In the genomic region with DNA sequence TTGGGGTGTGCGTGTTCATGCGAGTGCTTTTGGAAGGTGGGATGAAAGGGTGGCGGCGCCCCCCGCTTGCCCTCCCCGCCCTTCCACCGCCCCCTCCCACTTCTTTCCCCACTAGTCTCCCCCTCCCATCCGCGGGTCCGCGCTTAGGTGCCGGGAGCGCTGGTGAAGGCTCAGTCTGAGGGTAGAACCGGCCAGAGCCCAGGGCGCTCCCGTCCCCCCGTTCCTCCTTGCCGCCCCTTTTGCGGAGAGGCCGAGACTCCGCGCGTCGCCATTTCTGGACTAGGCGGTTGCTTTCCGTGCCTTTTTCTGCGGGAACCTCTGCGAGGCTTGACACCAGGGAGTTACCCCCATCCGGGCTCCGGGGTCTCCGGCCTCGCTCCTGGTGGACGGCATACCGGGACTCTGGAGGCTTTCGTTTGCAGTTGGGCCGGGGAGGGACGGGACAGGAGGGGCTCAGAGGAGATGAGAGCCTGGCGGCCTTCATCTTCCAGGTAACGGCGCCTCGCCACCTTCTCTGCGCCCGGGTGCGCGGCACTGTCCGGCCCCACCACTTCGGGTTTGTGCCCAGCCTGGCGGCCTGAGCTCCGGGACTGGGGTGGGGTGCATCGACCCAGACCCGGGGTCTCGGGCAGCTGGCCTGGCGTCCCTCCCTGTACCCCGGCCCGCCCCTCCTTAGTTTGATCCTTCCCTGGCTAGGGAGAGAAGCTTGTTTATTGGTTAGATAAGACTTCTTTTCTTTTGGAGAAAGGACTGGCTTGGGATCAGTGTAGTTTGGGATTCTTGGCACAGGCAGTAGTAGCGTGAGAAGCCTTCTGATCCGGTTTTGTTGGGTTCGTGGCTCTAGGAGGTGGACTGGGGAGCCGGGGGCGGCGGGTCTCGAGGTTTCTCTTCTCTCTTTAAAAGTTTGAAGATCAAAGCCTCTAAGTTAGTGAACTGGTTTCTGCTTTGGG, we compare ENCODE assay signal across 8 mouse cellular contexts. TPM values are rescaled to one million over a fixed set of nuclear protein-coding genes. Genes with fewer than 3 reads are reported as not detected.
A peak's percentile ranks its signal among the peaks of the same experiment; 100 is the strongest.
DNase-seq lines count a peak whose midpoint lies in the region; ATAC-seq and TF ChIP-seq lines count a peak whose summit lies in the region.

No protein-coding gene starts in this region.

- TF ChIP-seq POLR2A in spleen, adult 2 months (IDR thresholded peaks at IDR 0.05; ENCODE audit: low read depth, low read length): no peak

- no peak for ATAC-seq in heart, embryonic 16.5 days (replicated peaks; ENCODE audit: extremely low read depth, insufficient read depth, low FRiP score)
- no peak for ATAC-seq in limb, embryonic 11.5 days (ENCODE audit: insufficient number of reproducible peaks, low FRiP score, low TSS enrichment, low read depth)
- no peak for ATAC-seq in midbrain, postnatal 0 days (ENCODE audit: low FRiP score)

- H3K36me3 ChIP-seq in spleen, adult 2 months (ENCODE audit: control insufficient read depth, insufficient read depth, low read length): no peaks in the 10 kb centered on the region
- no peaks in the 10 kb centered on the region for H3K36me3 ChIP-seq in heart, embryonic 16.5 days (ENCODE audit: control insufficient read depth, insufficient read depth)
- no peaks in the 10 kb centered on the region for H3K36me3 ChIP-seq in limb, embryonic 11.5 days (ENCODE audit: control insufficient read depth, insufficient read depth, low read length)
- no peaks in the 10 kb centered on the region for H3K36me3 ChIP-seq in midbrain, postnatal 0 days (ENCODE audit: insufficient read depth, low read length)

- DNase-seq in spleen, adult 2 months (ENCODE audit: low read depth in 1 of 2, low spot score in 2 of 2): no peak
- DNase-seq in spleen, postnatal 14 days (ENCODE audit: low spot score in 2 of 2): no peak
- DNase-seq in embryo, embryonic 10.5 days (ENCODE audit: low spot score): peak; percentile 70
- DNase-seq in limb, embryonic 11.5 days (ENCODE audit: low spot score): no peak
- DNase-seq in midbrain, postnatal 0 days (ENCODE audit: low spot score): peak; percentile 22
- DNase-seq in thymus, postnatal 4 days: peak; percentile 62
- no peak for DNase-seq in spleen, postnatal 36 days (ENCODE audit: low spot score in 2 of 2)

- H3K27ac ChIP-seq in spleen, adult 2 months (ENCODE audit: insufficient read depth, low read length): peak overlapping the region; percentile 48; the same call in 1 of the 2 replicates
- peak overlapping the region; percentile 99 for H3K27ac ChIP-seq in heart, embryonic 16.5 days (ENCODE audit: low read length)
- H3K27ac ChIP-seq in limb, embryonic 11.5 days (replicated peaks; ENCODE audit: low read depth, low read length): peak overlapping the region; percentile 99
- peak overlapping the region; percentile 98 for H3K27ac ChIP-seq in midbrain, postnatal 0 days (ENCODE audit: low read depth, low read length)

- H3K4me1 ChIP-seq in spleen, adult 2 months (ENCODE audit: control insufficient read depth, insufficient read depth, insufficient read length): peaks cover 6% of the 10 kb centered on the region
- H3K4me1 ChIP-seq in heart, embryonic 16.5 days (ENCODE audit: control insufficient read depth, insufficient read depth, low read length): peaks cover 31% of the 10 kb centered on the region
- H3K4me1 ChIP-seq in limb, embryonic 11.5 days (ENCODE audit: control insufficient read depth, insufficient read depth, low read length): peaks cover 40% of the 10 kb centered on the region
- peaks cover 21% of the 10 kb centered on the region for H3K4me1 ChIP-seq in midbrain, postnatal 0 days (ENCODE audit: insufficient read depth, low read length)

- no peak for TF ChIP-seq CTCF in spleen, adult 2 months (IDR thresholded peaks at IDR 0.05; ENCODE audit: extremely low read depth, insufficient read depth, insufficient read length, insufficient replicate concordance)
- no peak for TF ChIP-seq CTCF in midbrain, postnatal 0 days (IDR thresholded peaks at IDR 0.05)

- H3K9me3 ChIP-seq in heart, embryonic 16.5 days (replicated peaks; ENCODE audit: control insufficient read depth, low read length): 0 out of 2 replicates have a peak, but pooled peaks cover under 1% of the 10 kb centered on the region
- H3K9me3 ChIP-seq in limb, embryonic 11.5 days (ENCODE audit: control insufficient read depth, low read length): no peaks in the 10 kb centered on the region
- no peaks in the 10 kb centered on the region for H3K9me3 ChIP-seq in midbrain, postnatal 0 days (ENCODE audit: low read length)

- H3K4me3 ChIP-seq in spleen, adult 2 months (ENCODE audit: extremely low read depth, insufficient read depth, insufficient read length): peak overlapping the region; percentile 62
- peak overlapping the region; percentile 93 for H3K4me3 ChIP-seq in heart, embryonic 16.5 days (ENCODE audit: low read length)
- peak overlapping the region; percentile 93 for H3K4me3 ChIP-seq in limb, embryonic 11.5 days (ENCODE audit: low read depth, low read length)
- H3K4me3 ChIP-seq in midbrain, postnatal 0 days (ENCODE audit: low read depth, low read length): peak overlapping the region; percentile 95

- peak overlapping the region; percentile 97 for H3K4me2 ChIP-seq in heart, embryonic 16.5 days (ENCODE audit: low read depth, low read length)
- H3K4me2 ChIP-seq in limb, embryonic 11.5 days (ENCODE audit: low read depth, severe bottlenecking): peak overlapping the region; percentile 83
- peak overlapping the region; percentile 80 for H3K4me2 ChIP-seq in midbrain, postnatal 0 days (ENCODE audit: low read depth, low read length, poor library complexity, severe bottlenecking)

- peak overlapping the region; percentile 91 for H3K9ac ChIP-seq in heart, embryonic 16.5 days (ENCODE audit: low read length)
- peak overlapping the region; percentile 95 for H3K9ac ChIP-seq in limb, embryonic 11.5 days (ENCODE audit: low read length)
- H3K9ac ChIP-seq in midbrain, postnatal 0 days (replicated peaks; ENCODE audit: low read length, poor library complexity, severe bottlenecking): peak overlapping the region; percentile 86

- H3K27me3 ChIP-seq in spleen, adult 2 months (ENCODE audit: control insufficient read depth, insufficient read depth, low read length): peaks cover 14% of the 10 kb centered on the region
- peaks cover 17% of the 10 kb centered on the region for H3K27me3 ChIP-seq in heart, embryonic 16.5 days (ENCODE audit: control insufficient read depth, insufficient read depth, low read length)
- no peaks in the 10 kb centered on the region for H3K27me3 ChIP-seq in limb, embryonic 11.5 days (ENCODE audit: control insufficient read depth, insufficient read depth, low read length)
- no peaks in the 10 kb centered on the region for H3K27me3 ChIP-seq in midbrain, postnatal 0 days (ENCODE audit: insufficient read depth, low read length)

- 1% methylated on average over 52 of the region's 62 CpGs for WGBS in spleen, adult 2 months
- WGBS in heart, embryonic 16.5 days: under 1% methylated on average over 61 of the region's 62 CpGs
- under 1% methylated on average over 54 of the region's 62 CpGs for WGBS in limb, embryonic 11.5 days
- WGBS in midbrain, postnatal 0 days: 1% methylated on average over 52 of the region's 62 CpGs

RNA-seq across cellular contexts. Expression of a gene that starts 1.6 kb away (rescaled TPM):
- 4.9 TPM in 2 replicates for polyA plus RNA-seq in spleen, adult 2 months (2012; rRNA removed)
- polyA plus RNA-seq in heart, embryonic 16.5 days (2015; fragmentation: Nextera tagmentation; extraction: Ambion mirVana): 1.6 TPM in 2 replicates
- polyA plus RNA-seq in limb, embryonic 11.5 days (2014; fragmentation: Nextera tagmentation; extraction: Ambion mirVana): 15.4 and 15.8 TPM in 2 replicates
- total RNA-seq in midbrain, postnatal 0 days (2014; rRNA removed): 38.0 and 55.2 TPM in 2 replicates
- polyA plus RNA-seq in midbrain, postnatal 0 days (2015; fragmentation: Nextera tagmentation; extraction: Ambion mirVana): 7.5 and 9.7 TPM in 2 replicates

Comparison
In these comparisons a context has a peak if more than half of its experiments do, and no peak if none do; other contexts are left out.
1. DNase-seq: peak in embryo, embryonic 10.5 days (single experiment), midbrain, postnatal 0 days (single experiment) and thymus, postnatal 4 days (single experiment); none in spleen, adult 2 months (0 of 2), spleen, postnatal 14 days (0 of 2), limb, embryonic 11.5 days (single experiment) and spleen, postnatal 36 days (0 of 2).
2. H3K27ac ChIP-seq: peak in every context shown above with its lines; median percentile 99 in heart, embryonic 16.5 days; 99 in limb, embryonic 11.5 days; 98 in midbrain, postnatal 0 days; 48 in spleen, adult 2 months.
3. Peak in every context shown above with its lines, with median percentiles within 50 percentile points of each other: H3K4me3 ChIP-seq, H3K4me2 ChIP-seq and H3K9ac ChIP-seq.